Mouse (Mus musculus) small intestine, adult 2 months (tissue): ENCODE data around the gene Atxn7. TPM values are rescaled to one million over a fixed set of nuclear protein-coding genes. Genes with fewer than 3 reads are reported as not detected.
A peak's percentile ranks its signal among the peaks of the same experiment; 100 is the strongest.

ENCODE experiments used
- H3K27ac ChIP-seq: fragments of 200-500 bp; 2 replicates; pipeline ENCODE4 v1.5.1; 2012; ENCODE audit warnings: low read depth, low read length, control low read depth, inconsistent platforms; ENCODE audit not compliant: insufficient read depth
- H3K27me3 ChIP-seq: fragments of 200-500 bp; 2 replicates; pipeline ENCODE4 v1.6.1; 2012; ENCODE audit warnings: mild to moderate bottlenecking, moderate library complexity, low read length, inconsistent platforms; ENCODE audit not compliant: control insufficient read depth, insufficient read depth
- H3K36me3 ChIP-seq: fragments of 200-500 bp; 2 replicates; pipeline ENCODE4 v1.6.1; 2012; ENCODE audit warnings: mild to moderate bottlenecking, low read length, control low read depth, inconsistent platforms; ENCODE audit not compliant: control insufficient read depth, insufficient read depth
- H3K4me1 ChIP-seq: fragments of 200-500 bp; 2 replicates; pipeline ENCODE4 v1.6.1; 2012; ENCODE audit warnings: low read length, inconsistent platforms, mixed read lengths; ENCODE audit not compliant: control insufficient read depth, insufficient read depth, insufficient read length
- H3K4me3 ChIP-seq: fragments of 200-500 bp; 2 replicates; pipeline ENCODE4 v1.5.1; 2012; ENCODE audit warnings: low read depth, mild to moderate bottlenecking, control low read depth, inconsistent platforms, low read length, moderate library complexity
- CTCF ChIP-seq: fragments of 200-500 bp; IDR thresholded peaks from 2 replicates; pipeline ENCODE4 v1.5.1; 2012; ENCODE audit warnings: low read depth, mild to moderate bottlenecking, control low read depth, inconsistent platforms, low read length, moderate library complexity, mixed read lengths; ENCODE audit not compliant: insufficient replicate concordance, insufficient read length; ENCODE audit errors: extremely low read depth
- POLR2A ChIP-seq: fragments of 200-500 bp; IDR thresholded peaks from 2 replicates; pipeline ENCODE4 v1.6.1; 2012; ENCODE audit warnings: low read depth, mild to moderate bottlenecking, control low read depth, inconsistent platforms, low read length, moderate library complexity
- WGBS: fragments of 180-500 bp; shearing (Covaris S2); methylation state at CpG from one replicate; pipeline ENCODE4 v1.1.7; 2018; 5-methylcytosine and 5-hydroxymethylcytosine counted together
- polyA plus RNA-seq: library from polyadenylated mRNA; depleted of rRNA; stranded (reverse); fragments of >200 nt; gene quantifications from 2 replicates; pipeline ENCODE4 v1.2.3, GENCODE M21; 2012

Gene Atxn7
- polyA plus RNA-seq, 1 experiment = 30.8 TPM

DNA sequence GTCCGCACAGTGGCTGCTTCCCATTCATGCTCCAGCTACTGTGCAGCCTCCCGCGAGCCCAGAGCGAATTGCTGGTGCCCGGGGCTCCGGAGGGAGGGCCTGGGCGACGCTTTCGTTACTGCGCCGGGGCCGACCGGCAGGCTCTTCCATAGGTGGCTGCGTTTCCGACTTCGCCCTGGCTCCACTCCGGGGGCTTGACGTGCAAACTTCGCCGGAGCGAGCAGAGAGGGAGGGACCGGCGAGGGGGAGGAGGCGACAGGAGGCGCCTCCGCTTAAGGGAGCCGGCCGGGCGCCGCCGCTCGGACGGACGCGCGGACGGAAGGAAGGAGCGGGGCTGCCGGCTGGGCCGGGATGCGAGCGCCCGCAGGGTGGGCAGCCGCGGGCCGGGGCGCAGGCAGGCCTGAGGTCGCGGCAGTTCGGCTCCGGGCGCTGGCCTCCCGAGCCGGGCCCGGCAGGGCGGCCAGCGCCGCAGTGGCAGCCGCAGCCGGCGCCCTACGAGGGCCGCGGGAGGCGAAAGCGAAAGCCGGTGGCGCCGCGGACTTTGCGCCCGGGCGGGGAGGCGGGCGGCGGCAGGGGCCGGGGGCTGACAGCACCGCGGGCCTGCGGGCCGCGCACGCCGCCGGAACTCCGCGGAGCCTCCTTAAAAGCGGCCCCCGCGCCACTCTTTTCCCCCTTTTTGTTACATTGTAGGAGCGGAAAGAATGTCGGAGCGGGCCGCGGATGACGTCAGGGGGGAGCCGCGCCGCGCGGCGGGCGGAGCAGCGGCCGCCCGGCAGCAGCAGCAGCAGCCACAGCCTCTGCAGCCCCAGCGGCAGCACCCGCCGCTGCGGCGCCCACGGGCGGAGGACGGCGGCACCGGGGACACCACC is 51.4 kb downstream of the Atxn7 start:
- whole genome bisulfite sequencing = under 1% methylated on average over 112 of the region's 116 CpGs
- Histone ChIP-seq H3K4me1 (peaks cover 3% of the 10 kb centered on the region; the same call in 1 of the 2 replicates), H3K27me3 (no peaks in the 10 kb centered on the region), H3K27ac (peak overlapping the region; percentile 88), H3K4me3 (peak overlapping the region; percentile 77), H3K36me3 (peaks cover 11% of the 10 kb centered on the region; the same call in 1 of the 2 replicates)
- peak; percentile 76 for TF ChIP-seq POLR2A
- TF ChIP-seq CTCF = no peak

DNA sequence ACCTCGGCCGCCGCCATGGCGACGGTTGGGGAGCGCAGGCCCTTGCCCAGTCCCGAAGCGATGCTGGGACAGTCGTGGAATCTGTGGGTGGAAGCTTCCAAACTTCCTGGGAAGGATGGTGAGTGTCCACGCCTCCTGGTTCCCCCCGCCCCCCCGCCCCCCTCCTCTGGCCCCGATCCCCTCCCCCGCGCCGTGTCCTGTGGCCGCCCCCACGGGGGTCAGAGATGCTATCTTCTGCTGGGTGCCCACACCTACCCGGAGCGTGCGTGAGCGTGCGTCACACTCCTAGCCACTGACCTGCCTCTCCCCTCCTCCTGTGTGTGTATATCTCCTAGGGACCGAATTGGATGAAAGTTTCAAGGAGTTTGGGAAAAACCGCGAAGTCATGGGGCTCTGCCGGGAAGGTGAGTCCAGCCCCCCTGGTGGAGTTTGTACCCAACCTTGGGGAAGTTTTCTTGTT is 52.0 kb downstream of the Atxn7 start:
- Histone ChIP-seq H3K27ac (peak overlapping the region; percentile 88), H3K36me3 (peaks cover 16% of the 10 kb centered on the region; the same call in 1 of the 2 replicates), H3K4me3 (peak overlapping the region; percentile 77), H3K4me1 (peaks cover 3% of the 10 kb centered on the region; the same call in 1 of the 2 replicates), H3K27me3 (no peaks in the 10 kb centered on the region)
- no peak for TF ChIP-seq POLR2A
- TF ChIP-seq CTCF = no peak
- 2% methylated on average over 26 of the region's 27 CpGs for WGBS

DNA sequence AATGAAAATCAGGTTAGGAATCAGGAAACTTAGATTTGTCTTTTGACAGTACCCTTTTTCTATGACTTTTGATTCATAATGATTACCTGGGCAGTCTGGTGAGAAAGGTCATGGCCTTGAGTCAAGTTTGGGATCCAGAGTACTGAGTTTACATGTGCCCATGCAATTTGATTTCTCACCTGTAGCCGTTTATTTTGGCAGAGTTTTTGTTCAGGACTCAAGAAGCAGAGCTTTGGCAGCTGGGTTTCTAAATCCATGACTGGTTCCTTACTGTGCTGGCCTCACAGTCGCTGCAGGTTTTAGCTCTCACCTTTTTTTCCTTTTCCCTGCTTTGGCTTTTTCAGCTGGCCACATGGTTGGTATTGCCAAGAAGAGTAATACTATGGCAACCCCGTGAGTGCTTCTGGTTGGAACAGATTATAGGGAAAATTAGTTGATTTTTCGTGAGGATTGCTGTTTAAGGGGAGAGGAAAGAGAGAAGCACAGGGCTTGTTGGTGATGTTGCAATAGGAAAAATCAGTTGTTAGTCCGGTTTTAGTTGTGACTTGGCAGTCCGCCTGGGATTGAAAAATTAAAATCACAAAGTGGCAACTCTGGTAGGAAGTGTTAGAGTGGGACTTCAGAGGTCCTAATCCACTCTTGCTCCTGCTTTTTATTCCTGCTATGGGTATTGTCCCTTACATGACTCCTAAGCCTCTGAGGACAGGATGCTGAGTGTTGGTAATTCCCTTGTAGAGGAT is 53.6 kb downstream of the Atxn7 start:
- Histone ChIP-seq H3K36me3 (peaks cover 16% of the 10 kb centered on the region), H3K27me3 (no peaks in the 10 kb centered on the region), H3K4me3 (no peak overlapping the region), H3K4me1 (peaks cover 2% of the 10 kb centered on the region; the same call in 1 of the 2 replicates), H3K27ac (no peak overlapping the region)
- TF ChIP-seq CTCF (no peak), POLR2A (no peak)
- WGBS = 52% methylated on average over 6 of the region's 6 CpGs

DNA sequence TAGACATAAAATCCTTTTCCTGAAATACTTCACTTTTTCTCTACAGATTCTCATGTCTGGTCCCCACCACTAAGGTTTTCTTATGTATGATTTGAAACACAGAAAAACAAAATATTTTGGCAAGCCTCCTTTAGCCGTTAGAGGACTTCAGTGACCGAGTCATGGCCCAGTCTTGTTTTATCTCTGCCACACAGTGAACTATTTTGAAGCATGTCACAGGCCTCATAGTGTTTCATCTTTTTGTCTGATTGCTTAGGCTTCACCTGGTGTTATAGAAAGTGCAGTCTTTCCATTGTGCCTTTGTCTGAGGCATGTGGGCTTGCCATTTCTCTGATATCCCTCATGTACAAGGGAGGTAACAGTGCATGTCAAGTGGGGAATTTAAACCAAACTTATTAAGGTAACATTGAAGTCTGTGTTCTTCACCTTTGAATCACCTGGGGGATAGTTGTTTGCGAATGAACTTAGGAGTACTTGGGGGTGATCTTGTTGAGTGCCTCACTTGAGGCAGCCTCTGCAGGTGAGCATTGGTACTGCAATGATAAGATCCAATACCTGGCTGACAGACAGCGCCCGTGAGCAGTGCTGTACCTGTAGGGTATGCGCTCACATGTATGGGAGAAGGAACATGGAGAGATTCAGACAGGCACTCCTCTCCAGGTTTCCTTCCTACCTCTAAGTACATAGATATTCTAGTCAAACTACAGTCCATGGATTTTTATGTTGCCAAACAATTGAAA is 58.1 kb downstream of the Atxn7 start:
- Histone ChIP-seq H3K27me3 (no peaks in the 10 kb centered on the region), H3K4me3 (no peak overlapping the region), H3K27ac (no peak overlapping the region), H3K36me3 (peaks cover 31% of the 10 kb centered on the region), H3K4me1 (no peaks in the 10 kb centered on the region; the same call in 1 of the 2 replicates)
- whole genome bisulfite sequencing = 78% methylated on average over 6 of the region's 6 CpGs
- TF ChIP-seq CTCF (peak; percentile 49; the same call in 1 of the 2 replicates), POLR2A (no peak)

DNA sequence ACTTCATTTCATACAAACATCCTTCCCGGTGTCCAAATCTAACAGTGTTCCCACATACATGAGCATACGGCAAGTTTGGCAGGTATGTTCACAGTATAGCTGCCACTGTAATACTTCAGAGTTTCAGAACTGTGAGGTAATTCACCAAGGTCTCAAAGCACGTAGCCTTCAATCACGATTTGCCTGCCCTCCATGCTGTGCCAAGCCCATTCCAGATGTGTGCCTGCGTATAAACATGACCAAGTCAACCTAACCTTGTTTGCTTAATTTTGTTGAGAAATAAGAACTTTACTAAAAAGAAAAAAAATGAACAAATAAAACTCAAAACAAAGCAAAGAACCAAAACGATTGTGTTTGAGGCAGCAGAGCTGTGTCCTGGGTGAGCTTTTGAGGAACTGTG is 60.0 kb downstream of the Atxn7 start:
- Histone ChIP-seq H3K4me1 (no peaks in the 10 kb centered on the region; the same call in 1 of the 2 replicates), H3K36me3 (peaks cover 27% of the 10 kb centered on the region), H3K27ac (no peak overlapping the region), H3K27me3 (no peaks in the 10 kb centered on the region), H3K4me3 (no peak overlapping the region)
- WGBS = 90% methylated on average over 6 of the region's 6 CpGs
- TF ChIP-seq CTCF (no peak), POLR2A (no peak)

DNA sequence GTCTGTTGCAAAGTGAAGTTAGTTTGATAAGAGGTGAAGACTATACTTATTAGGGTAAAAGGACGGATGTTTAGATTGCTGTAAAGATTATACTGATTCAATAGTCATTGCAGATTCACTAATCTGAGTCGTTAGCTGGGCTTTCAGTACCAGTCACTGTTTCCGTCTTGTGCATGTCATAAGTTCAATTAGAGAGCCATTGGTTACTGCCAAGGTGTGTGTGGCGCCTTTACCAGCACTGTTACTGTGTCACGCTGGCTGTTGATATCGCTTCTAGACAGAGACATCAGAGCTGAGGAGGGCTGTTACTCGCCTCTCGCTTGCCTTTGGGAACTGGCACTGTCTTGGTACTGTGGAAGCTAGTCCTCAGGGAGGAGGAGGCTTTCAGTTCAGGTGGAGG is 64.6 kb downstream of the Atxn7 start:
- 87% methylated on average over 8 of the region's 8 CpGs for WGBS
- Histone ChIP-seq H3K4me3 (no peak overlapping the region), H3K4me1 (no peaks in the 10 kb centered on the region), H3K27ac (no peak overlapping the region), H3K36me3 (peaks cover 18% of the 10 kb centered on the region), H3K27me3 (no peaks in the 10 kb centered on the region)
- TF ChIP-seq CTCF = no peak
